Mouse (Mus musculus) liver, embryonic 11.5 days (tissue): Measurements from ENCODE around the gene Osbpl3. TPM values are rescaled to one million over a fixed set of nuclear protein-coding genes. Genes with fewer than 3 reads are reported as not detected.

Experiments
- ATAC-seq: fragments of 200-750 bp; cut with Nextera tagmentation; replicated peaks from 2 replicates; pipeline ENCODE4 v1.8.0; 2017; ENCODE audit warnings: moderate number of reproducible peaks, mild to moderate bottlenecking, moderate TSS enrichment, moderate library complexity; ENCODE audit not compliant: low FRiP score
- DNase-seq: peaks from one replicate; pipeline ENCODE4 v3.0.0-alpha.2; 2017; ENCODE audit warnings: low spot score
- H3K27ac ChIP-seq: fragments of 300-500 bp; sonication (generic); 2 replicates; pipeline ENCODE4 v1.5.1; 2014; ENCODE audit warnings: mild to moderate bottlenecking, low read depth, low read length, control low read depth
- H3K27me3 ChIP-seq: fragments of 300-500 bp; sonication (generic); replicated peaks from 2 replicates; pipeline ENCODE4 v1.6.1; 2014; ENCODE audit warnings: low read length, mixed read lengths; ENCODE audit not compliant: control insufficient read depth, insufficient read depth
- H3K36me3 ChIP-seq: fragments of 300-500 bp; sonication (generic); 2 replicates; pipeline ENCODE4 v1.6.1; 2014; ENCODE audit warnings: mild to moderate bottlenecking, low read length, moderate library complexity, mixed read lengths; ENCODE audit not compliant: control insufficient read depth, insufficient read depth
- H3K4me1 ChIP-seq: fragments of 300-500 bp; sonication (generic); replicated peaks from 2 replicates; pipeline ENCODE4 v1.6.1; 2014; ENCODE audit warnings: low read length, mixed read lengths; ENCODE audit not compliant: control insufficient read depth, insufficient read depth
- H3K4me2 ChIP-seq: fragments of 300-500 bp; sonication (generic); 2 replicates; pipeline ENCODE4 v1.6.1; 2014; ENCODE audit warnings: mild to moderate bottlenecking, control low read depth, moderate library complexity
- H3K4me3 ChIP-seq: fragments of 300-500 bp; sonication (generic); 2 replicates; pipeline ENCODE4 v1.5.1; 2014; ENCODE audit warnings: low read depth, low read length, control low read depth
- H3K9ac ChIP-seq: fragments of 300-500 bp; sonication (generic); 2 replicates; pipeline ENCODE4 v1.6.1; 2014; ENCODE audit warnings: low read depth, low read length, control low read depth
- H3K9me3 ChIP-seq: fragments of 300-500 bp; sonication (generic); 2 replicates; pipeline ENCODE4 v1.6.1; 2016; ENCODE audit warnings: low read length, inconsistent platforms, mixed read lengths; ENCODE audit not compliant: control insufficient read depth
- WGBS: fragments of 180-500 bp; shearing (Covaris S2); extraction: QIAGEN DNeasy Blood & Tissue Kit; methylation state at CpG from one replicate; pipeline ENCODE4 v1.1.7; 2014; 5-methylcytosine and 5-hydroxymethylcytosine counted together
- polyA plus RNA-seq: library from polyadenylated mRNA; unstranded; fragments of >200 nt; fragmentation: Nextera tagmentation; extraction: Ambion mirVana; gene quantifications from 2 replicates; pipeline ENCODE4 v1.2.1, GENCODE M21; 2014

Gene Osbpl3
- polyA plus RNA-seq, 1 experiment from 2014 or later: 2.5 TPM

DNA sequence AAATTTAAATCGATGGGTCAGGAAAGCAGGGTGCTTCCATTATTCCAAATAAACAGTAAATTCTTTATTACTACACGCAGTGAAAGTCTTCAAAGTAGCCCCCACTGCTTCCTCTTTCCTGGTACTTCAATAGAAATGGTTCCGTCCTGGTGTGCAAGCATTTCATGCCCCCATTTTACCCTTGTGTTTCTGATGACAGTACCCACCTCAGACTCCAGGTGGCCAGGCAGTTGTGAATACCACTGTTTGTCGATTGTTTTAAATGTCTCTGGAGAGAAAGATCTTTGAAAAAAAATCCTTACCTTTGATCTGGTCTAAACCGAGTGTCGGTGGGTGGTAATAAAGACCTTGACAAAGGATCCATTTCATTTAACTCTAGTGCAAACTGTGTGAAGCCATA, 155.4 kb downstream of the Osbpl3 start:
- H3K4me2 ChIP-seq: no peak overlapping the region
- H3K27me3 ChIP-seq: no peaks in the 10 kb centered on the region
- H3K36me3 ChIP-seq: no peaks in the 10 kb centered on the region
- WGBS: 79% methylated on average over 6 of the region's 6 CpGs
- no peaks in the 10 kb centered on the region for H3K9me3 ChIP-seq
- H3K4me3 ChIP-seq: no peak overlapping the region
- 0 out of 2 replicates have a peak, but pooled peaks cover 3% of the 10 kb centered on the region for H3K4me1 ChIP-seq
- ATAC-seq: no peak
- H3K27ac ChIP-seq: no peak overlapping the region
- no peak overlapping the region for H3K9ac ChIP-seq
- no peak for DNase-seq

DNA sequence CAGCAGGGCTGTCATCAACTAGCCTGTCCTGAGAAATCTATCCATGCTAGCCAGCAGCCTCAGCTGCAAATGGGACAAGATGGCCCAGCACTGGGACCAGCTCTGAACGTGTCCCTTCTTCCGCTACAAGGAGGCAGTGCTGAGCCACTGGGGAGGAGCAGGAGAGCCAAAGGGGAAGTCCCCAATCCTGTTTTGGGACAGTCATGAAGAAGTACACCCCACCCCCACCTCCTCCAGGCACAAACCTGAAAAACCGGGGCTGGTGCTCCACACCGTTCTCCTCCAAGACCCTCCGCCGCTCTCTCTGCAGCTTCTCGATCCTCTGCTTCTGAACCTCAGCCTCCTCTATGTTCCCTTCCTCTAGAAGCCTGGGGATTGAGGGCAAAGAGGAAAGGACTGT, 156.9 kb downstream of the Osbpl3 start:
- WGBS: 77% methylated on average over 7 of the region's 7 CpGs
- Histone ChIP-seq H3K36me3 (no peaks in the 10 kb centered on the region), H3K4me3 (no peak overlapping the region), H3K9ac (no peak overlapping the region), H3K9me3 (no peaks in the 10 kb centered on the region), H3K27ac (no peak overlapping the region), H3K27me3 (no peaks in the 10 kb centered on the region), H3K4me2 (no peak overlapping the region), H3K4me1 (0 out of 2 replicates have a peak, but pooled peaks cover 3% of the 10 kb centered on the region)
- DNase-seq (no peak), ATAC-seq (no peak)

DNA sequence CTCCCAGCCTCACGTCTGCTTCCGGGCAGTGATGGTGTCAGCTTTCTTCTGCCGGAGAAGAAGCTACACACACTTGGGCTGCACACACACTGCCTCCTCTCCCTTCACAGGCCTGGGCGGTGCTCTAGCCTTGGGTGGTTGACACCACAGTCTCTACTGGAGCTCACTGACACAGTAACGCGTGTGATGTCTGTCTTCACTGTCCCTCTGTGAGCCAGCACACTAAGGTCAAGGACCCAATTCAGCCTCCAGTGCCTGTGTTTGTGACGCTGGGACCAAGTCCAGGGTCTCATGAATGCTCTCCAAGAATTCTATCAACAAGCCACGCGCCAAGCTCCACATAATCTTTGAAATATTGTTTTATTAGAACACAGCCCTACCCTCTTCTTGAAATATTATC, 158.3 kb downstream of the Osbpl3 start:
- no peaks in the 10 kb centered on the region for H3K9me3 ChIP-seq
- 88% methylated on average over 9 of the region's 9 CpGs for WGBS
- H3K36me3 ChIP-seq: no peaks in the 10 kb centered on the region
- no peaks in the 10 kb centered on the region for H3K27me3 ChIP-seq
- H3K27ac ChIP-seq: no peak overlapping the region
- H3K4me2 ChIP-seq: no peak overlapping the region
- no peak for DNase-seq
- no peak overlapping the region for H3K9ac ChIP-seq
- no peak for ATAC-seq
- H3K4me3 ChIP-seq: no peak overlapping the region
- 0 out of 2 replicates have a peak, but pooled peaks cover 3% of the 10 kb centered on the region for H3K4me1 ChIP-seq

DNA sequence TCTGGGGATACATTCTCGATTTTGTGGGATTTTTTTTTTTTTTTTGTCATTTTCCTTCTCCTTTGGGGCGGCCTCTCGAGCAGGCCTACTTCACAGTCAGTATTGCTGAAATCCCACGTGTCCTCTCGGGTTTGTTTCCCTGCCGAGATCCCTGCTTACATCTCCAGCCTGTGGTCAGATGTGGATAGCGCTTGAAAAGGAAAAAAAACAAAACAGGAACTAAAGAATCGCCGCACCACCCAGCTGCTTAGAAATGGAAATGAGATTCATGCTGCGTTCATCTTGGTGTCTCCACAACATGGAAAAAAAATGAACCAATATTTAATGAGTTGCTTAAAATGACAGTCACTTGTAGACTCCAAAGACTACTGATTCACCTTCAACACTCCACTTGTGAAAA, 160.9 kb downstream of the Osbpl3 start:
- no peaks in the 10 kb centered on the region for H3K27me3 ChIP-seq
- H3K36me3 ChIP-seq: no peaks in the 10 kb centered on the region
- H3K9ac ChIP-seq: no peak overlapping the region
- peaks cover 7% of the 10 kb centered on the region; the same call in 1 of the 2 replicates for H3K4me1 ChIP-seq
- no peak overlapping the region for H3K4me3 ChIP-seq
- DNase-seq (no peak), ATAC-seq (no peak)
- H3K9me3 ChIP-seq: no peaks in the 10 kb centered on the region
- H3K4me2 ChIP-seq: no peak overlapping the region
- H3K27ac ChIP-seq: no peak overlapping the region
- WGBS: 72% methylated on average over 10 of the region's 10 CpGs

DNA sequence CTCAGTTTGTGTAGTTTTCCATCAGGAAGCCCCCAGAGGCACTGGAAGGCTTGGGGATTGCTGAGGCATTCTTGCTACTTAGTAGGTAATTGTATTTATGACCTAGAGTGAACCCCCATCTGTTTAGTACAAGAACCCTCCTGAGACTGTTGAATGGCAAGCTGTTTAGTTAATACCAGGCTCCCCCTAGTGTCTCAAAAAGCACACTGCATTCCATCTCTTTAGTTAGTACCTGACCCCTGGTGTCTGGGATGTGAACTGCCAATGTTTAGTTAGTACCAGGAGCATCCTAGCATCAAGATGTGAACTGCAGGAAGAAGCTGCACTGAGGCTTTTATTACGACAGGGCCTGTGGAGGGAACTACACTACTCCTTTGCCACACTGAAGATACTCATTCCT, 161.9 kb downstream of the Osbpl3 start:
- 24% methylated on average over 1 of the region's 1 CpGs for whole genome bisulfite sequencing
- no peak overlapping the region for H3K4me2 ChIP-seq
- no peak overlapping the region for H3K9ac ChIP-seq
- no peak overlapping the region for H3K27ac ChIP-seq
- 0 out of 2 replicates have a peak, but pooled peaks have one; percentile 49 for ATAC-seq
- no peaks in the 10 kb centered on the region for H3K9me3 ChIP-seq
- DNase-seq: peak; percentile 36
- no peaks in the 10 kb centered on the region for H3K27me3 ChIP-seq
- H3K4me1 ChIP-seq: peaks cover 7% of the 10 kb centered on the region; the same call in 1 of the 2 replicates
- H3K36me3 ChIP-seq: no peaks in the 10 kb centered on the region
- no peak overlapping the region for H3K4me3 ChIP-seq

DNA sequence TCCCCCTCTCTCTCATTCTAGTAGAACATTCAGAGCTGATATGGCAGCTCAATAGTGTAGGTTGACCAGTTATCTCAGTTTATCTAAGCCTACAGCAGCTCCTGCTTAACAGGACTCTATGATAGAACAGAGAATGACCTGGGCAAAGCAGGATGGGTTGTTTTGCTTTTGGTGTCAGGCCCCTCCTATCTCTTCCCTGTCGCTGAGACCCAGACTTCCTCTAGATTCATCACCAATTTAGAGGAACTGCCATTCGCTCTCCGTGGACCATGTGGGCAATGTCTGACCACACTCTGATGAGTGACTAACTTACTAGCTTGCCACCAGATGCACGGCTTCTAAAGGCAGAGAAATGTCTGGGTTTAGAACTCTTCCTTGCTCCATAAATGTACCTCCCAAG, 164.4 kb downstream of the Osbpl3 start:
- H3K27ac ChIP-seq: no peak overlapping the region
- no peaks in the 10 kb centered on the region for H3K36me3 ChIP-seq
- H3K4me3 ChIP-seq: no peak overlapping the region
- H3K4me2 ChIP-seq: no peak overlapping the region
- 34% methylated on average over 4 of the region's 4 CpGs for WGBS
- peaks cover 7% of the 10 kb centered on the region; the same call in 1 of the 2 replicates for H3K4me1 ChIP-seq
- DNase-seq (no peak), ATAC-seq (peak; percentile 47; the same call in 1 of the 2 replicates)
- H3K9me3 ChIP-seq: no peaks in the 10 kb centered on the region
- no peak overlapping the region for H3K9ac ChIP-seq
- no peaks in the 10 kb centered on the region for H3K27me3 ChIP-seq

DNA sequence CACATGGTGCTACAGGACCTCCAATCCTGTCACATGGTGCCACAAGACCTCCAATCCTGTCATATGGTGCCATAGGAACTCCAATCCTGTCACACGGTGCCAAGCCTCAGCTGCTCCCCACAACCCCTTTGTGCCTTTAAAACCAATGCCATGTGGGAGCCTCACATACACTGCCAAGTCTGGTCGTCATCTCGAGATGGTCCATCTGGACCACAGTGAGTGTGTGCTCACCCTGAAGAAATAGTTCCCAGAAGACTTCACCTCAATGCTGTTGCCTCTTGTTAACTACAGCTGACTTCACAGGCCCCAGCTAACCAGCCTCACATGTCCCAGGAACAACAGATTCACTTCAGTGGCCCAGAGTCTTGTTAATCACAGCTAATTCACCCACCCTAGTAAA, 169.1 kb downstream of the Osbpl3 start:
- H3K27me3 ChIP-seq: no peaks in the 10 kb centered on the region
- no peaks in the 10 kb centered on the region for H3K36me3 ChIP-seq
- no peak overlapping the region for H3K27ac ChIP-seq
- DNase-seq: no peak
- no peak overlapping the region for H3K4me2 ChIP-seq
- no peak overlapping the region for H3K4me3 ChIP-seq
- H3K9ac ChIP-seq: no peak overlapping the region
- H3K9me3 ChIP-seq: peaks cover 4% of the 10 kb centered on the region; the same call in 1 of the 2 replicates
- no peak for ATAC-seq
- WGBS: 90% methylated on average over 3 of the region's 3 CpGs
- H3K4me1 ChIP-seq: peaks cover 2% of the 10 kb centered on the region; the same call in 1 of the 2 replicates

DNA sequence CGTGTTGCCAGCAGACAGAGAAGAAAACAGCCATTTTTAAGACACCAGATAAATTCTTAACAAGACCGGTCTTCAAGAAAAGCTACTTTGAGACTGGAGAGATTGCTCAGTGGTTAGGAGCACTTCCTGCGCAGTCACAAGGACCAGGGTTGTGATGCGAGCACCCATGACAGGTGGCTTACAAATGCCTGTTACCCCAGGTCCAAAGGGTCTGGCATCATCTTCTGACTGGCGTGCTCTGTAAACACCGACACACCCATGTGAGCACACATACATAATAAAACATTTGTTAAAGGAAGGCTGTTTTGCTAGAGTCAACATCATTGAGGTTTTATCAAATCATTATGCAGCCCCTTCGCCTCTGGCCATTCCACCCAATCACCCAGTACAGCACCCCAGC, 176.4 kb downstream of the Osbpl3 start:
- no peak for ATAC-seq
- H3K4me2 ChIP-seq: no peak overlapping the region
- H3K9me3 ChIP-seq: peaks cover under 1% of the 10 kb centered on the region; the same call in 1 of the 2 replicates
- H3K27me3 ChIP-seq: no peaks in the 10 kb centered on the region
- H3K36me3 ChIP-seq: no peaks in the 10 kb centered on the region
- H3K4me3 ChIP-seq: no peak overlapping the region
- H3K4me1 ChIP-seq: no peaks in the 10 kb centered on the region
- H3K27ac ChIP-seq: no peak overlapping the region
- DNase-seq: no peak
- 83% methylated on average over 7 of the region's 7 CpGs for WGBS
- no peak overlapping the region for H3K9ac ChIP-seq

DNA sequence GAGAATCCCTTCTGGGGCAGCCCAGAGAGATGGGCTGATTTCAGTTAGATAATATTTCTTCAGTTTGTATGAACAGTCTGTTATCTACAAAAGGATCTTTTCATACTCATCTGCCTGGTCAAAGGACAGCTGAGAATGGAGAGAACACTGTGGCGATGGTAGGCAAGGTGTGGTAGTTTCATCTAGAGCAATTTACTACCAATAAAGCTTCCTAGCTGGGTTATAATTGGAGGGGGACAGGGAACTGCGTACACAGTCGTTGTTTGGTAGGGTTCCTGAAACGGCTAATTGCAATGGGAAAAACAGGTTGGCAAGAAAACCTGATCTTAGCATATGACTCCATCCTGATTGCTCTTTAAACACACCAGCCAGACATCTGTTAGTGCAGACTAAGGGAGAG, 182.1 kb downstream of the Osbpl3 start:
- Histone ChIP-seq H3K9me3 (no peaks in the 10 kb centered on the region), H3K27ac (no peak overlapping the region), H3K36me3 (no peaks in the 10 kb centered on the region), H3K4me1 (no peaks in the 10 kb centered on the region), H3K27me3 (no peaks in the 10 kb centered on the region), H3K9ac (no peak overlapping the region), H3K4me2 (no peak overlapping the region), H3K4me3 (no peak overlapping the region)
- ATAC-seq: no peak
- 76% methylated on average over 4 of the region's 4 CpGs for WGBS
- no peak for DNase-seq
